Mouse (Mus musculus) kidney, adult 2 months (tissue): ENCODE results near the gene Wbp2.

ENCODE experiments used
- CTCF ChIP-seq: fragments of 200-500 bp; conservative IDR thresholded peaks from 2 replicates; pipeline ENCODE4 v1.5.1; 2011; ENCODE audit warnings: low read depth, mild to moderate bottlenecking, control low read depth, low read length, moderate library complexity, mixed read lengths; ENCODE audit not compliant: insufficient read depth, insufficient read length
- POLR2A ChIP-seq: fragments of 200-500 bp; IDR thresholded peaks from one replicate; pipeline ENCODE4 v1.6.1; 2011; ENCODE audit warnings: low read depth, low read length, control low read depth

GRCm38 (mm10) chr11:116130488-116131205 is 43.9 kb upstream of the Wbp2 start, which contains the start of gene Trim65:
- peak; percentile 82 for TF ChIP-seq POLR2A
- peak; percentile 91 for TF ChIP-seq CTCF
